Mouse (Mus musculus): ENCODE data around the gene Alox12.

The Alox12 gene

DNA sequence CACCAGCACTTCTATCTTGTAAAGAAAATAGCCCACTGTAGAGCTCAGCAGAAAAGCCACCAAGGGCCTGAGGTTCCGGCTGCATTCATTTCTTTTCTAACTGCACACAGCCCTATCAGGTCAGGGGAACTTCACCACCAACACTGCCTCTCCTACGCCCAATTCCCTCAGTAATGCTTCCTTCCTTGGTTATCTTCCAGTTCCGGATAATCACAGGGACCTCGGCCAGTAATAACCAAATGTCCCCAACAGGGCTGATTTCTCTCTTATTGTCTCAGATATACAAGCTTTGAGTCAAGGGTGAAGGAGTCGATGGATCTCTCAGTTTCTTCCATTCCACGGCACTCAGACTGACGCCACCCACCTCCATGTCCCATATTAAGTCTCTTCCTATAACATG is 47.9 kb downstream of the Alox12 start:
- Histone ChIP-seq H3K9me3 (ENCODE audit: low read length) (no peaks in the 10 kb centered on the region), H3K36me3 (ENCODE audit: insufficient read depth, low read length) (no peaks in the 10 kb centered on the region), H3K27me3 (ENCODE audit: insufficient read depth, low read length) (peaks cover 9% of the 10 kb centered on the region), H3K4me3 (replicated peaks; ENCODE audit: low read length) (no peak overlapping the region), H3K4me1 (replicated peaks; ENCODE audit: low read depth, low read length) (peaks cover 22% of the 10 kb centered on the region; the same call in 1 of the 2 replicates)
- TF ChIP-seq POU5F1 (IDR thresholded peaks at IDR 0.05; ENCODE audit: borderline replicate concordance, low read length) = no peak
- TF ChIP-seq CTCF (conservative IDR thresholded peaks at IDR 0.05; ENCODE audit: low read length) = no peak
- no peak for TF ChIP-seq NANOG (IDR thresholded peaks at IDR 0.05; ENCODE audit: borderline replicate concordance, low read length)

GRCm38 (mm10) chr11:70206801-70207200 is 48.4 kb downstream of the Alox12 start:
- TF ChIP-seq POU5F1 (IDR thresholded peaks at IDR 0.05; ENCODE audit: borderline replicate concordance, low read length) (no peak), CTCF (conservative IDR thresholded peaks at IDR 0.05; ENCODE audit: low read length) (no peak), NANOG (IDR thresholded peaks at IDR 0.05; ENCODE audit: borderline replicate concordance, low read length) (no peak)
- Histone ChIP-seq H3K9me3 (ENCODE audit: low read length) (no peaks in the 10 kb centered on the region), H3K27me3 (ENCODE audit: insufficient read depth, low read length) (peaks cover 8% of the 10 kb centered on the region), H3K4me3 (replicated peaks; ENCODE audit: low read length) (no peak overlapping the region), H3K36me3 (ENCODE audit: insufficient read depth, low read length) (no peaks in the 10 kb centered on the region), H3K4me1 (replicated peaks; ENCODE audit: low read depth, low read length) (peaks cover 25% of the 10 kb centered on the region; the same call in 1 of the 2 replicates)

DNA sequence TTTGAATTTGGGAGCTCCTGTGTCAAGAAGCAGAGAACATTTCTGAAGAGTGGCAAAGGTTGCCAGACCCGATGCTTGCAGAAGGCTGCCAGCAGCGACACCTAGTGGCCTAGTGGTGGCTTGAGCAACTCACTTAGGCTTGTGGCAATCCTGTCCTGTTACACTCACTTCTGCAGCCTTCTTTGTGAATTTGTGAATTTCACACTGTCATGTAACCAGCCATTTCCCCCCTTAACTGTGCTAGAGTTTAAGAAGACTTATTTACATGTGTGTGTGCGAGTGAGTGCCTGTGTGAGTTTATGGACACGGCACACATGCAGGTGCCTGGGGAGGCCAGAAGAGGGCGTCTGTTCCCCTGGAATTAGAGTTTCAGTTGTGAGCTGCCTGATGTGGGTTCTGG is 53.5 kb downstream of the Alox12 start:
- Histone ChIP-seq H3K4me3 (replicated peaks; ENCODE audit: low read length) (0 out of 2 replicates have a peak overlapping the region, but pooled peaks have one; percentile 17), H3K36me3 (ENCODE audit: insufficient read depth, low read length) (no peaks in the 10 kb centered on the region), H3K9me3 (ENCODE audit: low read length) (no peaks in the 10 kb centered on the region), H3K27me3 (ENCODE audit: insufficient read depth, low read length) (peaks cover 6% of the 10 kb centered on the region), H3K4me1 (replicated peaks; ENCODE audit: low read depth, low read length) (peaks cover 17% of the 10 kb centered on the region)
- TF ChIP-seq NANOG (IDR thresholded peaks at IDR 0.05; ENCODE audit: borderline replicate concordance, low read length) (no peak), POU5F1 (IDR thresholded peaks at IDR 0.05; ENCODE audit: borderline replicate concordance, low read length) (no peak), CTCF (conservative IDR thresholded peaks at IDR 0.05; ENCODE audit: low read length) (peak; percentile 94)

GRCm38 (mm10) chr11:70200036-70200608 is 55.0 kb downstream of the Alox12 start:
- H3K4me3 ChIP-seq (replicated peaks; ENCODE audit: low read length) = no peak overlapping the region
- H3K4me1 ChIP-seq (replicated peaks; ENCODE audit: low read depth, low read length) = peaks cover 17% of the 10 kb centered on the region
- H3K27me3 ChIP-seq (ENCODE audit: insufficient read depth, low read length) = peaks cover 2% of the 10 kb centered on the region; the same call in 1 of the 2 replicates
- H3K9me3 ChIP-seq (ENCODE audit: low read length) = no peaks in the 10 kb centered on the region; the same call in 1 of the 2 replicates
- no peaks in the 10 kb centered on the region for H3K36me3 ChIP-seq (ENCODE audit: insufficient read depth, low read length)
- no peak for TF ChIP-seq NANOG (IDR thresholded peaks at IDR 0.05; ENCODE audit: borderline replicate concordance, low read length)
- no peak for TF ChIP-seq POU5F1 (IDR thresholded peaks at IDR 0.05; ENCODE audit: borderline replicate concordance, low read length)

GRCm38 (mm10) chr11:70199107-70199506 is 56.0 kb downstream of the Alox12 start:
- peaks cover 17% of the 10 kb centered on the region for H3K4me1 ChIP-seq (replicated peaks; ENCODE audit: low read depth, low read length)
- H3K4me3 ChIP-seq (replicated peaks; ENCODE audit: low read length) = no peak overlapping the region
- TF ChIP-seq POU5F1 (IDR thresholded peaks at IDR 0.05; ENCODE audit: borderline replicate concordance, low read length) = no peak
- no peak for TF ChIP-seq CTCF (conservative IDR thresholded peaks at IDR 0.05; ENCODE audit: low read length)
- TF ChIP-seq NANOG (IDR thresholded peaks at IDR 0.05; ENCODE audit: borderline replicate concordance, low read length) = no peak
- H3K36me3 ChIP-seq (ENCODE audit: insufficient read depth, low read length) = no peaks in the 10 kb centered on the region
- H3K9me3 ChIP-seq (ENCODE audit: low read length) = no peaks in the 10 kb centered on the region; the same call in 1 of the 2 replicates
- no peaks in the 10 kb centered on the region for H3K27me3 ChIP-seq (ENCODE audit: insufficient read depth, low read length)

DNA sequence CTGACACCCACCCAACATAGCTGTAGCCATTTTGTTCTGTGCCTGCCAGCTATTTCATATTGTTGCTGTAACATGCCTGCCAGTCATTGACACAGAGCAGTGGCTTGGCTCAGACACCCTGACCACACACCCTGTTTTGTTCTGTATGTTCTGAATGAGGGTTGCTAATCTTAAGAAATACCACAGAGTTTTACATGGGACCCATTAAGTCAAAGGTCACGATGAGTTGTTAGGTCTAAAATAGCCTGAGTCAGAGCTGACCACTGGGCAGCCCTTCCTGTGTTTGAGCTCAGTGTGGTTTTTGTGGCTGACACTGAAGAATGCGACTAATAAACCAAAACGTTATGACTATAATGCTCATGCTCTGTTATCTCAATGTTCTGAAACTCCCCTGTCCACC is 56.8 kb downstream of the Alox12 start:
- no peak overlapping the region for H3K4me3 ChIP-seq (replicated peaks; ENCODE audit: low read length)
- H3K27me3 ChIP-seq (ENCODE audit: insufficient read depth, low read length) = no peaks in the 10 kb centered on the region
- TF ChIP-seq NANOG (IDR thresholded peaks at IDR 0.05; ENCODE audit: borderline replicate concordance, low read length) = no peak
- no peak for TF ChIP-seq POU5F1 (IDR thresholded peaks at IDR 0.05; ENCODE audit: borderline replicate concordance, low read length)
- TF ChIP-seq CTCF (conservative IDR thresholded peaks at IDR 0.05; ENCODE audit: low read length) = no peak
- H3K36me3 ChIP-seq (ENCODE audit: insufficient read depth, low read length) = no peaks in the 10 kb centered on the region
- peaks cover 17% of the 10 kb centered on the region for H3K4me1 ChIP-seq (replicated peaks; ENCODE audit: low read depth, low read length)
- no peaks in the 10 kb centered on the region; the same call in 1 of the 2 replicates for H3K9me3 ChIP-seq (ENCODE audit: low read length)

- H3K27me3 ChIP-seq (ENCODE audit: insufficient read depth, low read length) = no peaks in the 10 kb centered on the region
- H3K9me3 ChIP-seq (ENCODE audit: low read length) = no peaks in the 10 kb centered on the region; the same call in 1 of the 2 replicates
- no peak for TF ChIP-seq NANOG (IDR thresholded peaks at IDR 0.05; ENCODE audit: borderline replicate concordance, low read length)
- TF ChIP-seq CTCF (conservative IDR thresholded peaks at IDR 0.05; ENCODE audit: low read length) = no peak
- TF ChIP-seq POU5F1 (IDR thresholded peaks at IDR 0.05; ENCODE audit: borderline replicate concordance, low read length) = no peak
- no peaks in the 10 kb centered on the region for H3K36me3 ChIP-seq (ENCODE audit: insufficient read depth, low read length)
- no peak overlapping the region for H3K4me3 ChIP-seq (replicated peaks; ENCODE audit: low read length)
- H3K4me1 ChIP-seq (replicated peaks; ENCODE audit: low read depth, low read length) = peaks cover 14% of the 10 kb centered on the region
These were observed 61.5 kb downstream of the Alox12 start for GRCm38 (mm10) chr11:70193354-70194285.

- no peak for TF ChIP-seq NANOG (IDR thresholded peaks at IDR 0.05; ENCODE audit: borderline replicate concordance, low read length)
- no peak for TF ChIP-seq POU5F1 (IDR thresholded peaks at IDR 0.05; ENCODE audit: borderline replicate concordance, low read length)
- TF ChIP-seq CTCF (conservative IDR thresholded peaks at IDR 0.05; ENCODE audit: low read length) = no peak
- Histone ChIP-seq H3K36me3 (ENCODE audit: insufficient read depth, low read length) (no peaks in the 10 kb centered on the region), H3K27me3 (ENCODE audit: insufficient read depth, low read length) (no peaks in the 10 kb centered on the region), H3K9me3 (ENCODE audit: low read length) (no peaks in the 10 kb centered on the region; the same call in 1 of the 2 replicates), H3K4me3 (replicated peaks; ENCODE audit: low read length) (no peak overlapping the region), H3K4me1 (replicated peaks; ENCODE audit: low read depth, low read length) (peaks cover 10% of the 10 kb centered on the region)
These were observed 63.0 kb downstream of the Alox12 start for GRCm38 (mm10) chr11:70192157-70192556.

Measured in E14TG2a.4 (cell line).